In the genomic region with DNA sequence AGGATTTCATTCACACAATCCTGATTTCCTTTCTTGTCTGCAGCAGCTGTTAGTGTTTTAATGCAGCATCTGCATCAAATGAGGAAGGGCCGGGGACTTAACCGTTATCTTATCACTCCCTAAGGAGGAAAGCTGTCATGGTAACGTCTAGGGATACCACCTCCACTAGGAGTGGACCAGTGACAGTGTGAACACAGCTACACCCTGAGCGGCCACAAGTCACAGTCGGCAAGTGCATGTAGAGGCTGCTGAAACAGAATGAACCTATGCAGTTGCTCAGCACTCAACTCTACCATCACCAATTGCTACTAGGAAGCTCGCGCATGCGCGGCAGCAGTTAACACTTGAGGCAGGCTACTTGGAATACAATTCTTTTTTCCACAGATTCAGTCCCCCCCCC, we compare ENCODE assay signal across 12 mouse cellular contexts.
"Had no signal": no experiment of that assay in that cellular context is flagged by ENCODE, and none has a peak within 500 bp of the region (broad histone marks: within the 10 kb centered on the region; RNA-seq: fewer than 3 reads in every experiment).

No protein-coding gene starts in this region.

- H3K4me1 ChIP-seq: limb, embryonic 13.5 days; neural tube, embryonic 13.5 days had no signal

- H3K36me3 ChIP-seq: limb, embryonic 13.5 days; neural tube, embryonic 13.5 days had no signal

- H3K9me3 ChIP-seq: limb, embryonic 13.5 days; neural tube, embryonic 13.5 days had no signal

- DNase-seq: kidney, adult 18-20 months; kidney, postnatal 10 days; kidney, postnatal 4 days; left cerebral cortex, postnatal 4 days; lung, adult 18-20 months; retina, postnatal 1 day; right cerebral cortex, postnatal 25 days; thymus, postnatal 4 days had no signal

- H3K27me3 ChIP-seq: neural tube, embryonic 13.5 days had no signal

- H3K4me2 ChIP-seq: limb, embryonic 13.5 days; neural tube, embryonic 13.5 days had no signal

- H3K27ac ChIP-seq: layer of hippocampus, adult 2 months; limb, embryonic 13.5 days; liver, embryonic 14.5 days; neural tube, embryonic 13.5 days had no signal

- H3K9ac ChIP-seq: limb, embryonic 13.5 days; liver, embryonic 14.5 days; neural tube, embryonic 13.5 days had no signal

- H3K4me3 ChIP-seq: layer of hippocampus, adult 2 months; limb, embryonic 13.5 days; neural tube, embryonic 13.5 days had no signal
